Mouse (Mus musculus) kidney, adult 2 months (tissue): ENCODE data around the gene Trpc1. TPM values are rescaled to one million over a fixed set of nuclear protein-coding genes. Genes with fewer than 3 reads are reported as not detected.

ENCODE experiments used
- DNase-seq: peaks from one replicate; pipeline ENCODE4 v3.0.0; 2021
- H3K27ac ChIP-seq: fragments of 200-500 bp; 2 replicates; pipeline ENCODE4 v1.5.1; 2012; ENCODE audit warnings: low read depth, low read length, control low read depth, inconsistent platforms; ENCODE audit not compliant: insufficient read depth
- H3K27me3 ChIP-seq: fragments of 200-500 bp; replicated peaks from 2 replicates; pipeline ENCODE4 v1.6.1; 2012; ENCODE audit warnings: mild to moderate bottlenecking, moderate library complexity, low read length, inconsistent platforms; ENCODE audit not compliant: control insufficient read depth, insufficient read depth
- H3K36me3 ChIP-seq: fragments of 200-500 bp; 2 replicates; pipeline ENCODE4 v1.6.1; 2012; ENCODE audit warnings: mild to moderate bottlenecking, moderate library complexity, low read length, inconsistent platforms; ENCODE audit not compliant: control insufficient read depth, insufficient read depth
- H3K4me1 ChIP-seq: fragments of 200-500 bp; 2 replicates; pipeline ENCODE4 v1.6.1; 2011; ENCODE audit warnings: low read length; ENCODE audit not compliant: control insufficient read depth, insufficient read depth
- H3K4me3 ChIP-seq: fragments of 200-500 bp; 2 replicates; pipeline ENCODE4 v1.5.1; 2011; ENCODE audit warnings: mild to moderate bottlenecking, low read depth, low read length, control low read depth; ENCODE audit not compliant: insufficient read depth
- CTCF ChIP-seq: fragments of 200-500 bp; conservative IDR thresholded peaks from 2 replicates; pipeline ENCODE4 v1.5.1; 2011; ENCODE audit warnings: low read depth, mild to moderate bottlenecking, control low read depth, low read length, moderate library complexity, mixed read lengths; ENCODE audit not compliant: insufficient read depth, insufficient read length
- POLR2A ChIP-seq: fragments of 200-500 bp; IDR thresholded peaks from one replicate; pipeline ENCODE4 v1.6.1; 2011; ENCODE audit warnings: low read depth, low read length, control low read depth
- WGBS: fragments of 180-500 bp; shearing (Covaris S2); methylation state at CpG from one replicate; pipeline ENCODE4 v1.1.7; 2018; 5-methylcytosine and 5-hydroxymethylcytosine counted together
- polyA plus RNA-seq: library from polyadenylated mRNA; depleted of rRNA; stranded (reverse); fragments of >200 nt; gene quantifications from 2 replicates; pipeline ENCODE4 v1.2.3, GENCODE M21; 2012

The Trpc1 gene
- polyA plus RNA-seq, 1 experiment: 11.6 TPM

DNA sequence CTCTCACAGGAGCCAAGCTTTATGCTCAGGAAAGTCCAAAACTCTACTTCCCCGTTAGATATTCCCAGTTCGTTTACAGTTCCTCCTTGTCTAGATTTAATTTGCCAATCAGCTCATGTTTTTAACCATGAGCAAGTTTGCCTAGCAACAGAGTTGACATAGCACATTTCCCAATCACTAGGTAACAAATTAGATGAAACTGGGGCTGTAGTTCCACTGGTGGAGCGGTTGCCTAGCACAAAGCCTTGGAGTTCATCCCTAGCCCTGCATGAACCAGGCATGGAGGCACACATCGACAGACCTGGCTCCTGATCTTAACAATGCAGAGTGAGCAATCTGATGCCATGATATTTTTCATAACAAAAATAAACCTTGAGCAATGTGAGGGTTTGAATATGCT, 50.9 kb downstream of the Trpc1 start:
- WGBS: 76% methylated on average over 4 of the region's 4 CpGs
- Histone ChIP-seq H3K27ac (no peak overlapping the region), H3K27me3 (no peaks in the 10 kb centered on the region), H3K36me3 (no peaks in the 10 kb centered on the region), H3K4me3 (no peak overlapping the region), H3K4me1 (peaks cover 2% of the 10 kb centered on the region; the same call in 1 of the 2 replicates)
- DNase-seq: no peak
- TF ChIP-seq POLR2A (no peak), CTCF (no peak)

DNA sequence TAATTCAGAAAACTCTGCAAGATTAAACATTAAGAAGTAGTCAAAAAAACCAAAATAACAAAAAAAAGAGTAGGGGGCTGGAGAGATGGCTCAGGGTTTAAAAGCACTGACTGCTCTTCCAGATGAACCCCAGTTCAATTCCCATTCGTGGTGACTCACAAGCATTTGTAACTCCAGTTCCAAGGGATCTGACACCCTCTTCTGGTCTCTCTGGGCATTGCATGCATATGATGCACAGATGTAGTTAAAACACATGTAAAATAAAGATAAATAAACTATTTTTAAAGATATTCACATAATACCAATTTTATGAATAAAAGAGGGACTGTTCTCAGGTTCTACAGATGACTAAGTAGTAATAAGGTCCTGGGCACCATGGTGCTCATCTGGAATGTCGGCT, 52.4 kb downstream of the Trpc1 start:
- H3K27ac ChIP-seq: no peak overlapping the region
- WGBS: 51% methylated on average over 2 of the region's 2 CpGs
- no peaks in the 10 kb centered on the region for H3K36me3 ChIP-seq
- TF ChIP-seq CTCF (peak; percentile 48), POLR2A (no peak)
- DNase-seq: peak; percentile 70
- H3K4me3 ChIP-seq: no peak overlapping the region
- H3K27me3 ChIP-seq: no peaks in the 10 kb centered on the region
- peaks cover 2% of the 10 kb centered on the region; the same call in 1 of the 2 replicates for H3K4me1 ChIP-seq

DNA sequence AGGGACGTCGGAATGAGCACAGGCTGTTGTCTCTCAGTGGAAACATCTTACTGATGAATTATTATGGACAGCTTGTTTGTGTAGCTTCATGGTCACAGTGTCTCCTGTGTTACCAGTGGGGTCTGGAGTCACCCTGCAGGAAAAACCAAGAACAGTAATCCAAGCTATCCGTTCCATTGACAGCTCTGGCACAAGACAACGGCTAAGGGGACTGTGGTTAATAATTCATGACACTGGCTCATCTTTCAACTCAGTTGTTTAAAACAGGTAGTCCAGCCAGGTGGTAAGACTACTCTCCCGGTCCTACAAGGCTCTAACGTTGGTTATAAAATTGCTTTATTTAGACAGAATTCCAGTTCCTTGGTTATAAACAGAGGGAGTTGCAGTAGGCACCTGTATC, 53.6 kb downstream of the Trpc1 start:
- TF ChIP-seq CTCF: no peak
- 41% methylated on average over 6 of the region's 6 CpGs for WGBS
- no peak overlapping the region for H3K4me3 ChIP-seq
- H3K4me1 ChIP-seq: peaks cover 6% of the 10 kb centered on the region; the same call in 1 of the 2 replicates
- DNase-seq: peak; percentile 87
- no peaks in the 10 kb centered on the region for H3K36me3 ChIP-seq
- peak overlapping the region; percentile 20; the same call in 1 of the 2 replicates for H3K27ac ChIP-seq
- no peaks in the 10 kb centered on the region for H3K27me3 ChIP-seq

DNA sequence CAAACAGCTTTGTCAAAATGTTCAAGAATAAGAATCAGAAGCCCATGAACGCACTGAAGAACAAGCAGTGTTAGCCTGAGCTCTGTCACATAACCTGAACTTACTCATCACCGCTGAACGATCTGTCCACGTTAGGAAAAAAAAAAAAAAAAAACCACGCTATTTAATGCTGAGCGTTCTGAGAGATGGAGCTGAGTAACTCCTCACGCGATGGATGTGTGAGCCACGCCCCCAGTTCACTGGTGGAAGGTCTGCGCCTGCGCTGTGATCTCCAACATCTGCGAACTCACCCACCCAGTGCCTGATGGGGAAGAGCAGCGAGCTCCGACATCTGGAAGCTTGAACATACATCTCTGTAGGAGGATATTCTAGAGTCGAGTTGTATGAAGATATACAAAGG, 55.2 kb downstream of the Trpc1 start:
- TF ChIP-seq POLR2A: no peak
- TF ChIP-seq CTCF: no peak

DNA sequence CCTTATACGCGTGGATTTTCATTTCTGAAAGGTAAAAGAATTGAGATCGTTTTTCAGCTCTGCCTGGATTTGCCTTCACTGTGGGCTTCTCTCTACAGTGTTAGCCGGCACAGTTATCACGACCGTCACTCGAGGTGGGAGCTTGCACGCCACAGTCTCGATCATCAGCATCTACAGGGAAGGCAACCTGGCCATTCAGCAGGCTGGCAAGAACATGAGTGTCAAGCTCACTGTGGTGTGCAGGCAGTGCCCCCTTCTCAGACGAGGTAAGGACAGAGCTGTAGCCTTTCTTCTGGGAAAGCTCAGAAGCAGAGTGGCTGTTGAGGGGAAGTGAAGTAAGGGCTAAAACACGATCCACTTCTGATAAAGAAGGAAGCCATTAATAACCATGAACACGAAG, 55.6 kb downstream of the Trpc1 start:
- no peak for TF ChIP-seq CTCF
- TF ChIP-seq POLR2A: no peak
- Histone ChIP-seq H3K27me3 (no peaks in the 10 kb centered on the region), H3K36me3 (no peaks in the 10 kb centered on the region), H3K4me1 (peaks cover 6% of the 10 kb centered on the region; the same call in 1 of the 2 replicates), H3K27ac (no peak overlapping the region), H3K4me3 (no peak overlapping the region)
- DNase-seq: no peak
- 67% methylated on average over 12 of the region's 12 CpGs for WGBS

More for the DNA sequence above, 55.2 kb downstream of the Trpc1 start:
- Histone ChIP-seq H3K27me3 (no peaks in the 10 kb centered on the region), H3K4me1 (peaks cover 6% of the 10 kb centered on the region; the same call in 1 of the 2 replicates), H3K4me3 (no peak overlapping the region), H3K36me3 (no peaks in the 10 kb centered on the region), H3K27ac (no peak overlapping the region)
- no peak for DNase-seq
- WGBS: 89% methylated on average over 15 of the region's 15 CpGs

DNA sequence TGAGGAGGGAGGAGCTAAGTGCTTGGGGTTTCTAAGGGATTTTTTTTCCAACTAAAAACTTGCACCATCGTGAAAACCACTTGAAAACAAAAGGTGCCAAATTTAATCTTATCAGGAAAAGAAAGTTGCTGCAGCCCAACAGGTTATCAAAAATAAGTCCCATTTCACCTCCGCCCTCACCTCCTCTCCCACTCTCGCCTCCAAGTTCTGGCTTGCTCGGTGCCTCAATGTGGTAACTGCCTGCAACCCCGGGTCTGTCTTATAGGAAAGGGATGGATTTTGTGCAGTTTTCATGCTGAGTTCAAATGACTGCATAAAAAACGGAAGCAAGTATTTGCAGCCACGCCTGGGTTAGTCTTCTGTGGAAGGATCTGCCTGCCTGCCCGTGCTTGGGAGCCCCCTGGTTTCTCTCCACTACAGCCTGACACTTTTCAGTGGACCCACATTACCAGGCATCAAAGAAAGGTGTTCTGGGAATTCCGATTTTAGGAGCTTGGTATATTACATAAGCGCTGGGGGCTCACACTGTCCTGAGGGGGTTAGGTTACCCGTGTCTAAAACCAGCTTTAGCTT, 56.6 kb downstream of the Trpc1 start:
- H3K36me3 ChIP-seq: no peaks in the 10 kb centered on the region
- H3K4me1 ChIP-seq: peaks cover 6% of the 10 kb centered on the region; the same call in 1 of the 2 replicates
- no peak overlapping the region for H3K27ac ChIP-seq
- TF ChIP-seq CTCF: no peak
- no peak for TF ChIP-seq POLR2A
- DNase-seq: peak; percentile 14
- WGBS: 40% methylated on average over 11 of the region's 11 CpGs
- no peaks in the 10 kb centered on the region for H3K27me3 ChIP-seq
- H3K4me3 ChIP-seq: no peak overlapping the region

DNA sequence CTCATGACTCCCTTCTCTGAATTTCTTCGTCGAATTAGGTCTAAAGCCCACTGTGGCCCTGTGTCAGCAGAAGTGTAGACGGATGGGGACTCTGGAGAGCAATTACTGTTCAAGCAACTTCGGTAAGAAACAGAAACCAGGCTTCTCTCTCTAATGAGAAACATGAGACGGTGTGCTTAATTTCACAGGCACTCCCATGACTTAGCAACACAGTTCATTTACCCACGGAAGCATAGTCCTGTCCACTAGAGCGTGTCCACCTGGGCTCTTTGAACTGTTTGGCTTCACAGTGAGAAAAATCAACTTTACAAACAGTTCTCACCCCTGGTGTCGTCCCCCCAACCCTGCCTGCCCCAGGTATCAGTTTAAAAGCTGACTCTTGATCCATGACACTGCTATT, 57.4 kb downstream of the Trpc1 start:
- Histone ChIP-seq H3K36me3 (no peaks in the 10 kb centered on the region), H3K4me3 (peak overlapping the region; percentile 10; the same call in 1 of the 2 replicates), H3K27me3 (no peaks in the 10 kb centered on the region), H3K27ac (peak overlapping the region; percentile 37; the same call in 1 of the 2 replicates), H3K4me1 (peaks cover 6% of the 10 kb centered on the region; the same call in 1 of the 2 replicates)
- TF ChIP-seq POLR2A: no peak
- TF ChIP-seq CTCF: no peak
- DNase-seq: peak; percentile 84
- WGBS: 26% methylated on average over 8 of the region's 8 CpGs
